Mouse (Mus musculus) kidney, embryonic 14.5 days (tissue): ENCODE results near the gene 2010003K11Rik. TPM values are rescaled to one million over a fixed set of nuclear protein-coding genes. Genes with fewer than 3 reads are reported as not detected.
A peak's percentile ranks its signal among the peaks of the same experiment; 100 is the strongest.

Experiments used
- ATAC-seq: fragments of 200-750 bp; cut with Nextera tagmentation; 2 replicates; pipeline ENCODE4 v1.8.0; 2017; ENCODE audit warnings: moderate number of reproducible peaks, mild to moderate bottlenecking, moderate TSS enrichment, moderate library complexity; ENCODE audit not compliant: low FRiP score, low TSS enrichment
- H3K27ac ChIP-seq: fragments of 300-500 bp; sonication (generic); 2 replicates; pipeline ENCODE4 v1.5.1; 2014; ENCODE audit warnings: low read depth, mild to moderate bottlenecking, low read length, moderate library complexity, mixed read lengths
- H3K27me3 ChIP-seq: fragments of 300-500 bp; sonication (generic); 2 replicates; pipeline ENCODE4 v1.6.1; 2014; ENCODE audit warnings: mild to moderate bottlenecking, low read length; ENCODE audit not compliant: control insufficient read depth, insufficient read depth
- H3K36me3 ChIP-seq: fragments of 300-500 bp; sonication (generic); 2 replicates; pipeline ENCODE4 v1.6.1; 2014; ENCODE audit warnings: low read length, mixed read lengths; ENCODE audit not compliant: control insufficient read depth, insufficient read depth
- H3K4me1 ChIP-seq: fragments of 300-500 bp; sonication (generic); 2 replicates; pipeline ENCODE4 v1.6.1; 2014; ENCODE audit warnings: low read length, mixed read lengths; ENCODE audit not compliant: control insufficient read depth, insufficient read depth
- H3K4me2 ChIP-seq: fragments of 300-500 bp; sonication (generic); replicated peaks from 2 replicates; pipeline ENCODE4 v1.6.1; 2014; ENCODE audit warnings: low read depth, mild to moderate bottlenecking, low read length
- H3K4me3 ChIP-seq: fragments of 300-500 bp; sonication (generic); 2 replicates; pipeline ENCODE4 v1.5.1; 2014; ENCODE audit warnings: mild to moderate bottlenecking, low read length
- H3K9ac ChIP-seq: fragments of 300-500 bp; sonication (generic); 2 replicates; pipeline ENCODE4 v1.6.1; 2014; ENCODE audit warnings: low read depth, mild to moderate bottlenecking, low read length, moderate library complexity
- H3K9me3 ChIP-seq: fragments of 300-500 bp; sonication (generic); 2 replicates; pipeline ENCODE4 v1.6.1; 2016; ENCODE audit warnings: low read length; ENCODE audit not compliant: control insufficient read depth
- WGBS: fragments of 180-500 bp; shearing (Covaris S2); extraction: QIAGEN DNeasy Blood & Tissue Kit; methylation state at CpG from one replicate; pipeline ENCODE4 v1.1.7; 2014; 5-methylcytosine and 5-hydroxymethylcytosine counted together
- polyA plus RNA-seq: library from polyadenylated mRNA; unstranded; fragments of >200 nt; fragmentation: Nextera tagmentation; extraction: Ambion mirVana; gene quantifications from 2 replicates; pipeline ENCODE4 v1.2.1, GENCODE M21; 2014

2010003K11Rik gene
- polyA plus RNA-seq, 1 experiment from 2014 or later: not detected

GRCm38 (mm10) chr19:4534646-4535045 is 36.3 kb upstream of the 2010003K11Rik start:
- no peak overlapping the region for H3K27ac ChIP-seq
- no peaks in the 10 kb centered on the region for H3K4me1 ChIP-seq
- no peak overlapping the region for H3K4me3 ChIP-seq
- no peaks in the 10 kb centered on the region for H3K36me3 ChIP-seq
- no peaks in the 10 kb centered on the region for H3K27me3 ChIP-seq
- 90% methylated on average over 2 of the region's 2 CpGs for WGBS
- no peaks in the 10 kb centered on the region for H3K9me3 ChIP-seq
- no peak for ATAC-seq
- no peak overlapping the region for H3K9ac ChIP-seq
- no peak overlapping the region for H3K4me2 ChIP-seq

DNA sequence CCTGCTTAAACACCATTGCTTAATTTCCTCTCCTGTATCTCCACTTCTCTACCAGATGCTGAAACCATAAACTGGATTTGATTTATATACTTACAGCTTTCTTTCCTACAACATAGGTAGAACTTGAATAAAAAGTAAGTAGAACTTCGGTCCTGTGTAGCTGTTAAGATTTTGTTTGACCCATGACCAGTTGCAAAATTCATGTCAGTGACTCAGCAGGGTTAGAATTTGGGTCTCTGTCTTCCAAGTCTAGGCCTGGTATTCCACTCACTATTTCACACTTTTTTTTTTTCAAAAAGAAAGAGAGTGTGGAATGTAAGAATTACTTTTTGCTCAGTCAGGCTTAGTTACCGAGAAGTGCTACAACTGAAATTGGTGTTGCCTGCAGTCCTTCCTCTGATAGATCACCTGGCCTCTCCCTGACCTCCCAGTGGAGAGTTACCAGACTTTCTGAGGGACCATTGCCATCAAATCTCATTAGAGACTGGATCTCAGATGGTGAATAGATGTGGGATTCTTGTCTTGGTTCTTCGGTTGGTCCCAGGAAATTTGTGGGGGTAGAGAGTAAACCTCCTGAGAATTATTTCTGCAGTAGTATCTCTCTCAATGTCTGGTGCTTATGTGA is 23.2 kb upstream of the 2010003K11Rik start:
- H3K27ac ChIP-seq: no peak overlapping the region
- H3K9ac ChIP-seq: no peak overlapping the region
- H3K36me3 ChIP-seq: no peaks in the 10 kb centered on the region
- no peaks in the 10 kb centered on the region for H3K4me1 ChIP-seq
- 85% methylated on average over 3 of the region's 3 CpGs for whole genome bisulfite sequencing
- ATAC-seq: no peak
- H3K4me3 ChIP-seq: no peak overlapping the region
- no peaks in the 10 kb centered on the region for H3K9me3 ChIP-seq
- no peak overlapping the region for H3K4me2 ChIP-seq
- no peaks in the 10 kb centered on the region for H3K27me3 ChIP-seq

DNA sequence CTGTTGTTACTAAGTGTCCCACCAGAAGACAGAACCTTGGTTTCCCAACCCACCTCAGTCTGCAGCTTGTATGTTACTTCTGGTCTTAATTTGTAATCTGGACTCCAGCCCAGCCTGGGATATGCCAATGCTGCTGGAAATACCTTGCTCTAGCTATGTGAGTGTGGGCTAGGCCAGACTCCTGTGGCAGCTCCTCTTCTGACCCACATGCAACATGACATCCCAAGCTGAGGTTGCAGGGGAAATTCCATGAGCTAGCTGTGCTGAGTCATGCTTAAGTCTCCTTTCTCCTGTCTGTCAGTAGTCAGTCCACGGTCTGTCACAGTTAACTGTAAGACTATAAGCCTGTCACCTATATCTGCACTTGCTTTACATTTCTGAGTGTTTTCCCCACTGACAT is 19.1 kb upstream of the 2010003K11Rik start:
- H3K9me3 ChIP-seq: no peaks in the 10 kb centered on the region
- H3K27me3 ChIP-seq: no peaks in the 10 kb centered on the region
- WGBS: 86% methylated on average over 1 of the region's 1 CpGs
- H3K4me2 ChIP-seq: no peak overlapping the region
- H3K36me3 ChIP-seq: no peaks in the 10 kb centered on the region
- no peak for ATAC-seq
- no peak overlapping the region for H3K27ac ChIP-seq
- no peaks in the 10 kb centered on the region; the same call in 1 of the 2 replicates for H3K4me1 ChIP-seq
- H3K4me3 ChIP-seq: no peak overlapping the region
- H3K9ac ChIP-seq: no peak overlapping the region

DNA sequence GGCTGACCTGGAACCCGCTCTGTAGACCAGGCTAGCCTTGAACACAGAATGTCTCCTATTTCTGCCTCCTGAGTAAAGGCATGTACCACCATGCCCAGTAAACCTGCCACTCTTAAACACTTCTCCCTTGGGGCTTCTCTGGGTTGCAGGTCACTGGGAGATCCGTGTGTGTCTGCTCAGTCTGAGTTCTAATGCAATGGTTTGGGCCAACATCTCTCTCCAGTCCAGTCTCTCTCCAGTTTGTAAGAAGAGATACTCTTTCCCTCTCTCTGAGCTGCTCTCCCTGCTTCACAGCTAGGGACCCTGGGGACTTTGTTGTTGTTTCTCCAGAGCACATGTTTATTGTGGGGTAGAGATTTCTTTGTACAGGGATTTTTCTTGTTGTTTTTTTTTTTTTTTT is 17.9 kb upstream of the 2010003K11Rik start:
- Histone ChIP-seq H3K9ac (no peak overlapping the region), H3K9me3 (no peaks in the 10 kb centered on the region), H3K27me3 (no peaks in the 10 kb centered on the region), H3K4me2 (no peak overlapping the region), H3K4me1 (no peaks in the 10 kb centered on the region; the same call in none of the 2 replicates), H3K36me3 (no peaks in the 10 kb centered on the region), H3K27ac (no peak overlapping the region), H3K4me3 (no peak overlapping the region)
- ATAC-seq: no peak
- WGBS: 74% methylated on average over 2 of the region's 2 CpGs

GRCm38 (mm10) chr19:4515746-4516145 is 17.4 kb upstream of the 2010003K11Rik start:
- Histone ChIP-seq H3K27ac (no peak overlapping the region), H3K4me2 (no peak overlapping the region), H3K9me3 (no peaks in the 10 kb centered on the region), H3K36me3 (no peaks in the 10 kb centered on the region), H3K27me3 (no peaks in the 10 kb centered on the region), H3K9ac (no peak overlapping the region), H3K4me1 (peaks cover 4% of the 10 kb centered on the region), H3K4me3 (no peak overlapping the region)
- 51% methylated on average over 2 of the region's 2 CpGs for WGBS
- ATAC-seq: no peak

GRCm38 (mm10) chr19:4513236-4513858 is 15.0 kb upstream of the 2010003K11Rik start:
- 72% methylated on average over 4 of the region's 4 CpGs for WGBS
- no peak overlapping the region for H3K27ac ChIP-seq
- H3K4me3 ChIP-seq: no peak overlapping the region
- no peak overlapping the region for H3K4me2 ChIP-seq
- H3K36me3 ChIP-seq: no peaks in the 10 kb centered on the region
- ATAC-seq: no peak
- peaks cover 6% of the 10 kb centered on the region for H3K4me1 ChIP-seq
- no peaks in the 10 kb centered on the region for H3K9me3 ChIP-seq
- H3K27me3 ChIP-seq: no peaks in the 10 kb centered on the region
- H3K9ac ChIP-seq: no peak overlapping the region

- no peak for ATAC-seq
- H3K9ac ChIP-seq: peak overlapping the region; percentile 57; the same call in 1 of the 2 replicates
- 9% methylated on average over 13 of the region's 13 CpGs for WGBS
These were observed 12.9 kb upstream of the 2010003K11Rik start for GRCm38 (mm10) chr19:4511116-4511841.

GRCm38 (mm10) chr19:4509986-4510963 is 11.9 kb upstream of the 2010003K11Rik start, which contains the start of gene Pcx:
Gene Pcx (plus strand): TSS chr19:4510472.
- peak; percentile 99 for ATAC-seq
- WGBS: under 1% methylated on average over 80 of the region's 82 CpGs
- Histone ChIP-seq H3K36me3 (no peaks in the 10 kb centered on the region), H3K9me3 (no peaks in the 10 kb centered on the region), H3K4me2 (peak within 1 kb of the TSS; percentile 84), H3K27me3 (no peaks in the 10 kb centered on the region), H3K4me3 (peak within 1 kb of the TSS; percentile 77), H3K9ac (peak within 1 kb of the TSS; percentile 57), H3K4me1 (peaks cover 6% of the 10 kb centered on the region; the same call in 1 of the 2 replicates), H3K27ac (no peak within 1 kb of the TSS)

More at GRCm38 (mm10) chr19:4511116-4511841, 12.9 kb upstream of the 2010003K11Rik start:
- no peaks in the 10 kb centered on the region for H3K9me3 ChIP-seq
- peaks cover 6% of the 10 kb centered on the region for H3K4me1 ChIP-seq
- no peak overlapping the region for H3K27ac ChIP-seq
- H3K4me2 ChIP-seq: peak overlapping the region; percentile 84
- no peaks in the 10 kb centered on the region for H3K36me3 ChIP-seq
- no peaks in the 10 kb centered on the region for H3K27me3 ChIP-seq
- H3K4me3 ChIP-seq: peak overlapping the region; percentile 77
